Mouse (Mus musculus) macrophage (primary cell): Measurements from ENCODE around the gene Cd2bp2. TPM values are rescaled to one million over a fixed set of nuclear protein-coding genes. Genes with fewer than 3 reads are reported as not detected.
"Not testable (repeated sequence)": the region's sequence is repeated elsewhere in the genome, so short reads cannot be mapped to it uniquely, and the experiment has no call there.

Experiments
- H3K27ac ChIP-seq: fragments of 350-480 bp; formaldehyde crosslinking; 2 replicates; pipeline ENCODE4 v1.9.0; 2021
- H3K36me3 ChIP-seq: fragments of 350-480 bp; formaldehyde crosslinking; 2 replicates; pipeline ENCODE4 v1.9.0; 2021; ENCODE audit errors: inconsistent target
- H3K4me3 ChIP-seq: fragments of 350-480 bp; formaldehyde crosslinking; 2 replicates; pipeline ENCODE4 v1.9.0; 2021; ENCODE audit errors: inconsistent target
- H3K79me2 ChIP-seq: fragments of 350-480 bp; formaldehyde crosslinking; 2 replicates; pipeline ENCODE4 v1.9.0; 2021; ENCODE audit errors: inconsistent target
- WGBS: methylation state at CpG from one replicate; pipeline ENCODE4 v1.1.7; 2026; ENCODE audit warnings: inconsistent platforms; ENCODE audit not compliant: missing documents; 5-methylcytosine and 5-hydroxymethylcytosine counted together
- polyA plus RNA-seq: library from polyadenylated mRNA; stranded (reverse); fragments of 250-400 nt; gene quantifications from 3 replicates; pipeline ENCODE4 v1.2.4, GENCODE M21; 2018; ENCODE audit warnings: inconsistent platforms

Gene Cd2bp2
- polyA plus RNA-seq, 1 experiment from 2014 or later, result 55.7 TPM

DNA sequence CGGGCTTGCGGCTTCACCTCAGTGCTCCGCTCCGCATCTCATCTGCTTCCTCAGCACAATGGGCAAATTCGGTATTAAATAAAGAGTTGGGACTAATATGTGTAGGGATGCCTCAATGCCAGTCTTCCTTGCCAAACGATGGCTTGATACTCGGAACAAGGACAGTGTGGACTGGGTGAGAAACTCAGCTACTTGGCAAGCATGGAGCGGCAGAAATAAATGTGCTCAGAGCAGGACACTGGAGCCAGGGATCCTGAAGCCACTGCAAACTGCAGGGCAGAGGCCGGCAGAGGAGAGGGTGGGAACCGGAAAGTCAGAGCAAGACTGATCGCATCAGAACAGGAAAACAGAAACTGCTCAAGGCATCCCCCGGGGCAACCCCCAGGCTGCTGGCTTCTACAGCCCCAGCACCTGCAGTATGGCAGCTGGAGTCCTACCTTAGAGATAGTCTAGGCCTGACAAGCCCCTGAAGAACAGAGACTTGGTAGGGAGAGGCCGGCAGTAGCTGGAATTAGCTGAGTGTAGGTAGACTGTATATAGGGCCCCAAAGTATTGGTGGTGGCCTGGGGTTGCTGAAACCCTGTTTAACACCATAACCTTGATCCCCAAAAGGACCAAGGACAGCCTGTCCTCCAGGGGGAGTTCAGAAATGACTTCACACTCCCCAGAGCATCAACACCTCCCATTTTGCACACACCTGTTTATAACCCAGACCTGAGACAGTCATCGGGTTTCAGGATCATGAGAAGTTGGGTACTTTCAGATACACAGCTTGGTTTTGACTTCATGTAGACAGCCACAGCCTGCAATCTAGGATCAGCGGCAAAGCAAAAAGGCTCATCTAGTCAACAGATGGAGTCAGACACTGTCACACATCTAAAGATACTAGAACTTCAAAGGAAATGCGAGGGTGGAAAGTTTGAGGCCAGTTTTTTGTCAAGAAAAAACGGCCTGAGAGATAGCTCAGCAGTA, 7.3 kb downstream of the Cd2bp2 start:
- no peak overlapping the region for H3K27ac ChIP-seq
- no peaks in the 10 kb centered on the region for H3K79me2 ChIP-seq
- peaks cover 19% of the 10 kb centered on the region; the same call in 1 of the 2 replicates for H3K36me3 ChIP-seq
- no peak overlapping the region for H3K4me3 ChIP-seq
- 78% methylated on average over 17 of the region's 17 CpGs for WGBS

DNA sequence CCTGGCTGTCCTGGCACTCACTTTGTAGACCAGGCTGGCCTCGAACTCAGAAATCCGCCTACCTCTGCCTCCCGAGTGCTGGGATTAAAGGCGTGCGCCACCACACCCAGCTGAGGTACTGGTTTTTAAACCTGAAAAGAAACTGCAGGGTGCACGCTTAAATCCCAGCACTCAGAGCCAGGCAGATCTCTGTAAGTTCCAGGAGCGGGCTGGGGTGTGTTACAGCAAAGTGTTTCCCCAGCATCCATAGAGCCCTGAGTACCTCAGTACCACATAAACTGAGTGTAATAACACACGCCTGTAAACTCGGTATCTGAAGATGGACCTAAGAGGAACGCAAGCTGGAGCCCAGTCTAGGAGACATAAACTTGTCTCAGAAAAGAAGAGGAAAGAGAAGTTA, 8.5 kb downstream of the Cd2bp2 start:
- peaks cover 7% of the 10 kb centered on the region; the same call in 1 of the 2 replicates for H3K36me3 ChIP-seq
- no peaks in the 10 kb centered on the region for H3K79me2 ChIP-seq
- H3K4me3 ChIP-seq, result no peak overlapping the region
- WGBS, result 89% methylated on average over 9 of the region's 10 CpGs
- no peak overlapping the region for H3K27ac ChIP-seq

- Histone ChIP-seq H3K4me3 (no peak overlapping the region), H3K36me3 (no peaks in the 10 kb centered on the region), H3K27ac (peak overlapping the region; percentile 27), H3K79me2 (no peaks in the 10 kb centered on the region)
- WGBS, result 68% methylated on average over 3 of the region's 3 CpGs
Measured at GRCm38 (mm10) chr7:127185601-127186000, 10.2 kb downstream of the Cd2bp2 start.

GRCm38 (mm10) chr7:127184720-127185119, 11.1 kb downstream of the Cd2bp2 start:
- WGBS, result 0% methylated on average over 1 of the region's 1 CpGs
- Histone ChIP-seq H3K27ac (peak overlapping the region; percentile 27), H3K4me3 (no peak overlapping the region), H3K79me2 (no peaks in the 10 kb centered on the region), H3K36me3 (no peaks in the 10 kb centered on the region)

GRCm38 (mm10) chr7:127183828-127184227, 12.0 kb downstream of the Cd2bp2 start:
- 84% methylated on average over 6 of the region's 6 CpGs for WGBS
- Histone ChIP-seq H3K27ac (no peak overlapping the region), H3K79me2 (no peaks in the 10 kb centered on the region), H3K36me3 (no peaks in the 10 kb centered on the region), H3K4me3 (no peak overlapping the region)

- H3K27ac ChIP-seq, result no peak overlapping the region
- H3K36me3 ChIP-seq, result no peaks in the 10 kb centered on the region
- WGBS, result 84% methylated on average over 8 of the region's 8 CpGs
Measured at GRCm38 (mm10) chr7:127183345-127183744, 12.5 kb downstream of the Cd2bp2 start.

DNA sequence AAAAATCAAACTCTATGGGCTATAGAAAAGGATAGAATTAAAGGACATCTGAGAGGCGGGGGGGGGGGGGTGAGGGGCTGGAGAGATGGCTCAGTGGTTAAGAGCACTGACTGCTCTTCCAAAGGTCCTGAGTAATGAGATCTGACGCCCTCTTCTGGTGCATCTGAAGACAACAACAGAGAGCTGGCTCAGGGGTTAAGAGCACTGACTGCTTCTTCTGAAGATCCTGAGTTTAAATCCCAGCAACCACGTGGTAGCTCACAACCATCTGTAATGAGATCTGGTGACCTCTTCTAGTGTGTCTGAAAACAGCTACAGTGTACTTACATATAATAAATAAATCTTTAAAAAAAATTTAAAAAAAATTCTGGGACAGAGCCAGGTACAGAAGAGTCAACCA, 14.1 kb downstream of the Cd2bp2 start:
- 33% methylated on average over 3 of the region's 3 CpGs for WGBS
- not testable (repeated sequence) for H3K27ac ChIP-seq, H3K36me3 ChIP-seq, H3K4me3 ChIP-seq, H3K79me2 ChIP-seq

More at GRCm38 (mm10) chr7:127183345-127183744, 12.5 kb downstream of the Cd2bp2 start:
- Histone ChIP-seq H3K79me2 (no peaks in the 10 kb centered on the region), H3K4me3 (no peak overlapping the region)

- Histone ChIP-seq H3K79me2 (no peaks in the 10 kb centered on the region), H3K36me3 (no peaks in the 10 kb centered on the region), H3K4me3 (no peak overlapping the region), H3K27ac (no peak overlapping the region)
- 31% methylated on average over 2 of the region's 2 CpGs for WGBS
Measured at GRCm38 (mm10) chr7:127180783-127181182, 15.1 kb downstream of the Cd2bp2 start.

DNA sequence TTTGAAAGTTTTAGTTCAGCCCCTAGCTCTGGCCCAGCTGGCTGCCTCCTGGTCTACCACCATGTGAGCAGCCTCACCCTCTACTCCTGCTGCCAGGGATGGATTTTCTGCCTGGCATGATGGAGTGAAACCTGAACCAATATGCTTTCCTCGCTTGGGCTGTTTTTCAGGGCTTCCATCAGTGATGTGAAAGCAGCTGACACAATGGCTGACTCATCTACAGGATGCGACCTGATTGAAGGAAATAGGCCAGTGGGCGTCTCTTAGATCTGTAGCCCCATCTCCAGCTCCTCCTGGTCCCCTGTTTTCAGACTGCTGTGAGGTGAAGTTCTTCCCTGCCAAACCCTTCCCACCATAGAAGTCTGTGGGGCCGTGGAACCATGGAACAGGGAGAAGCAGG, 18.9 kb downstream of the Cd2bp2 start:
- Histone ChIP-seq H3K27ac (no peak overlapping the region), H3K79me2 (no peaks in the 10 kb centered on the region), H3K4me3 (no peak overlapping the region), H3K36me3 (no peaks in the 10 kb centered on the region)
- 89% methylated on average over 4 of the region's 4 CpGs for WGBS

GRCm38 (mm10) chr7:127166501-127166900, 29.3 kb downstream of the Cd2bp2 start:
- Histone ChIP-seq H3K27ac (no peak overlapping the region), H3K36me3 (no peaks in the 10 kb centered on the region), H3K4me3 (no peak overlapping the region), H3K79me2 (no peaks in the 10 kb centered on the region)
- 94% methylated on average over 5 of the region's 5 CpGs for WGBS

DNA sequence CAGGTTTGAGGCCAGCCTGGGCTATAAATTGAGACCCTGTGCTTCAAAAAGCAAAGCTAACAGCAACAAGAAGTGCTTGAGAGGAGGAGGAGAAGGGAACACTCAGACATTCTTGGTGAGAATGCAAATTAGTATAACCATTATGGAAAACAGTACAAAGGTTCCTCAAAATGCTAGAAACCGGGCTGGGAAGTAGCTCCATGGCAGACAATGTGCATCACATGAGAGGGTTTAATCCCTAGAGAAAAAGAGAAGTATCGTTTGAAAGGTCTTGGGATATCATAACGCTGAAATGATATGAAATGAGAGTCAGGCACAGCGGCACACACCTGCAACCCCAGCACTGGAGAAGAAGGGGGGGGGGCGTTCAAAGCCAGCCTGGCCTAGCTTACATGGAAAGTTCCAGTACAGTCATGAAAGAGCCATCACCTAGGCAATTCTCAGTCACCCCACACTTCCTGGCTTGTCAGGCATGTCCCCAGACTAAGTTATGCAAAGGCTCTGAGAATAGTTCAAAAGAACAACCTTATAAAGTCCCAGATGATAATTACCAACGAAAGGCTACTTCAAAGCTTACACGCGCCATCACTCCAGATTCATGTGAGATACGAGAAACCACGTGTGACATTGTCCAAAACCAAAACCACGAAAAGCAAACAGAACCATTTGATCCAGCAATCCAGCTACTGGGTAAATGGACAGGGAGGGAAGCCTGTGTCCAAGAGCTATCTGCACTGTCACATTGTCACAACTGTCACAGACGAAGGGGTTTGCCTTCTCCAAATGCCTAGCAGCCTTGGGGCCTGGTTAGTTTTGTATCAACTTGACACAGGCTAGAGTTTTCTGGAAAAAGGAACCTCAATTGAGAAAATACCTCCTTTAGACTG, 30.0 kb downstream of the Cd2bp2 start:
- 70% methylated on average over 12 of the region's 12 CpGs for WGBS
- H3K27ac ChIP-seq, result peak overlapping the region; percentile 35
- no peak overlapping the region for H3K4me3 ChIP-seq
- H3K79me2 ChIP-seq, result no peaks in the 10 kb centered on the region
- no peaks in the 10 kb centered on the region for H3K36me3 ChIP-seq

- H3K36me3 ChIP-seq, result no peaks in the 10 kb centered on the region
- WGBS, result 87% methylated on average over 4 of the region's 4 CpGs
Measured at GRCm38 (mm10) chr7:127164002-127164401, 31.8 kb downstream of the Cd2bp2 start.

DNA sequence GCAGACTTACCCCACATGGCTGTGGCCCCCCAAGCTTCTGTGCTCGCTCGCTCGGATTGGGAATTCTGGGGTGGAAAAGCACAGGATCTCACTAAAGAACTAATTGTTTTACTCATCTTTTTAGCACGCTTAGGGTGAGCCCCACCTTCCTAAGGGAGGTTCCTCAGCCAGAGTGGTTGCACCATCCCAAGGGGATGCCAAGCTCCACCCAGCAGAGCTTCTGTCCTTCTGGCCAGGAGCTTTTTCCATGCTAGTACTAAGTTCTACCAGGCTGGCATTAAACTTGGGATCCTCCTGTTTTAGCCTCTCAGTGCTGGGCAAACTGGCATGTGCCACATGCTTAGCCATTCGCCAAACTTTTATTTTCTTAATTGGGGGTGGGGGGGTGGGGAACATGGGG, 33.3 kb downstream of the Cd2bp2 start:
- no peaks in the 10 kb centered on the region for H3K79me2 ChIP-seq
- H3K4me3 ChIP-seq, result no peak overlapping the region
- H3K27ac ChIP-seq, result no peak overlapping the region
- no peaks in the 10 kb centered on the region for H3K36me3 ChIP-seq
- WGBS, result 82% methylated on average over 5 of the region's 5 CpGs

More at GRCm38 (mm10) chr7:127164002-127164401, 31.8 kb downstream of the Cd2bp2 start:
- Histone ChIP-seq H3K4me3 (no peak overlapping the region), H3K79me2 (no peaks in the 10 kb centered on the region), H3K27ac (no peak overlapping the region)

DNA sequence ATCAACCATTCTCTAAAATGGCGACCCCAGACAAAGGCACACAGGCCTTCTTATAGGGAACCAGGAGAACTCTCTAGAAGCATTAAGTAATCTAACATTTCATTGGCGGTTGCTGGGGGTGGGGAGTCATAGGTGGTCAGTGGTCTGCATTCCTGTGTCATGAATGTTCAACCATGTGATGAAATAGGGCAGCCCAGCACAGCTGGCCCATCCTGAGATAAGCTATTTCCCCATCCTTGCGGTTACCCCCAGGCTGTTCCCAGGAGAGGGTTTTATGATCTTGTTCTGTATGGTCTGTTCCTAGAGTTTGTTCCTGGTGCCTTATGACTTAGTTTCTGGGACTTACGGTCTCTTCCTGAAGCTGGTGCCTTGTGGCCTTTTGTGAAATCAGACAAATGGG, 38.3 kb downstream of the Cd2bp2 start:
- Histone ChIP-seq H3K4me3 (no peak overlapping the region), H3K27ac (no peak overlapping the region), H3K79me2 (no peaks in the 10 kb centered on the region), H3K36me3 (no peaks in the 10 kb centered on the region)
- 61% methylated on average over 4 of the region's 4 CpGs for WGBS

GRCm38 (mm10) chr7:127153477-127153876, 42.4 kb downstream of the Cd2bp2 start:
- WGBS, result 77% methylated on average over 3 of the region's 3 CpGs
- H3K79me2 ChIP-seq, result no peaks in the 10 kb centered on the region
- no peaks in the 10 kb centered on the region for H3K36me3 ChIP-seq
- no peak overlapping the region for H3K27ac ChIP-seq
- no peak overlapping the region for H3K4me3 ChIP-seq
